Mouse (Mus musculus) hindbrain, embryonic 11.5 days (tissue): Measurements from ENCODE around the gene Lyrm1. TPM values are rescaled to one million over a fixed set of nuclear protein-coding genes. Genes with fewer than 3 reads are reported as not detected.

Experiments
- ATAC-seq: fragments of 200-750 bp; cut with Nextera tagmentation; 2 replicates; pipeline ENCODE4 v1.8.0; 2017; ENCODE audit warnings: mild to moderate bottlenecking, moderate TSS enrichment, moderate library complexity; ENCODE audit not compliant: low FRiP score
- DNase-seq: peaks from one replicate; pipeline ENCODE4 v3.0.0-alpha.2; 2015; ENCODE audit warnings: low spot score
- H3K27ac ChIP-seq: fragments of 300-500 bp; sonication (generic); 2 replicates; pipeline ENCODE4 v1.5.1; 2014; ENCODE audit warnings: mild to moderate bottlenecking, low read depth, low read length
- H3K27me3 ChIP-seq: fragments of 300-500 bp; sonication (generic); 2 replicates; pipeline ENCODE4 v1.6.1; 2014; ENCODE audit warnings: mild to moderate bottlenecking, low read length, moderate library complexity, mixed read lengths; ENCODE audit not compliant: control insufficient read depth, insufficient read depth
- H3K36me3 ChIP-seq: fragments of 300-500 bp; sonication (generic); 2 replicates; pipeline ENCODE4 v1.6.1; 2014; ENCODE audit warnings: mild to moderate bottlenecking, low read length, moderate library complexity, mixed read lengths; ENCODE audit not compliant: control insufficient read depth, insufficient read depth
- H3K4me1 ChIP-seq: fragments of 300-500 bp; sonication (generic); replicated peaks from 2 replicates; pipeline ENCODE4 v1.6.1; 2014; ENCODE audit warnings: low read length, mixed read lengths; ENCODE audit not compliant: control insufficient read depth, insufficient read depth
- H3K4me2 ChIP-seq: fragments of 300-500 bp; sonication (generic); replicated peaks from 2 replicates; pipeline ENCODE4 v1.6.1; 2014; ENCODE audit warnings: mild to moderate bottlenecking, low read depth, low read length
- H3K4me3 ChIP-seq: fragments of 300-500 bp; sonication (generic); 2 replicates; pipeline ENCODE4 v1.5.1; 2014; ENCODE audit warnings: low read depth, low read length
- H3K9ac ChIP-seq: fragments of 300-500 bp; sonication (generic); 2 replicates; pipeline ENCODE4 v1.6.1; 2014; ENCODE audit warnings: low read depth, low read length
- H3K9me3 ChIP-seq: fragments of 300-500 bp; sonication (generic); 2 replicates; pipeline ENCODE4 v1.6.1; 2016; ENCODE audit warnings: low read length; ENCODE audit not compliant: control insufficient read depth
- WGBS: fragments of 180-500 bp; shearing (Covaris S2); extraction: QIAGEN DNeasy Blood & Tissue Kit; methylation state at CpG from one replicate; pipeline ENCODE4 v1.1.7; 2014; 5-methylcytosine and 5-hydroxymethylcytosine counted together
- polyA plus RNA-seq: library from polyadenylated mRNA; unstranded; fragments of >200 nt; fragmentation: Nextera tagmentation; extraction: Ambion mirVana; gene quantifications from 2 replicates; pipeline ENCODE4 v1.2.1, GENCODE M21; 2014

Lyrm1 gene
- polyA plus RNA-seq, 1 experiment from 2014 or later, result 16.7 TPM

DNA sequence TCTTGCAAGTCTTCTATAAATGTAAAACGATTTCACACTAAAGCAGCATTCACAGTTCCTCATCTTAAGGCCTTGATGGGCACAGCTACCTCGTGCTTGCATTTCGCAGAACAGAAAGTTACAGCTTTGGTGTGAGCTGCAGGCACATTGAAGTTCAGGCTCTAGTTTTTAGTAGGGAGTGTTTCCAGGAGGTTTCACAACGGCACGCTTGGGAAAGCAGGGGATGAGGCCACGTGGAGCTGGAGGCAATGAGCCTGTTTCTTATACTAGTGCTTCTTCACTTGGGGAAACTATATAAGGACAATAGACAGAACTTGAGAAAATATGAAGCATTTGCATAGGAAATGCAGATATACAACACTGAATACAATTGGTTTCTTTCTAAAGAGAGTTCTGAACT, 101.4 kb downstream of the Lyrm1 start:
- ATAC-seq (no peak), DNase-seq (no peak)
- Histone ChIP-seq H3K36me3 (no peaks in the 10 kb centered on the region), H3K4me2 (no peak overlapping the region), H3K4me3 (no peak overlapping the region), H3K4me1 (no peaks in the 10 kb centered on the region), H3K9me3 (no peaks in the 10 kb centered on the region), H3K9ac (no peak overlapping the region), H3K27me3 (no peaks in the 10 kb centered on the region), H3K27ac (no peak overlapping the region)
- 84% methylated on average over 6 of the region's 6 CpGs for WGBS

Other genes with a start within 250 kb of the Lyrm1 start
- not detected in 2 replicates for gene Acsm4, start 205.8 kb upstream of the Lyrm1 start, polyA plus RNA-seq
- 89.7 and 99.0 TPM in 2 replicates for gene Thumpd1, start 175.1 kb upstream of the Lyrm1 start, polyA plus RNA-seq
- 0.18 and 0.57 TPM in 2 replicates for gene Acsm3, start 134.9 kb upstream of the Lyrm1 start, polyA plus RNA-seq
- gene Rexo5, start 101.9 kb upstream of the Lyrm1 start, polyA plus RNA-seq, result 24.0 and 27.4 TPM in 2 replicates
- gene Eri2, start 101.8 kb upstream of the Lyrm1 start, polyA plus RNA-seq, result 33.5 and 37.3 TPM in 2 replicates
- 10.0 and 11.8 TPM in 2 replicates for gene Dcun1d3, start 437 bp downstream of the Lyrm1 start, polyA plus RNA-seq
- 0.34 TPM in 1 of 2 replicates, not detected in the other for gene Dnah3, start 199.4 kb downstream of the Lyrm1 start, polyA plus RNA-seq
- 19.1 and 22.2 TPM in 2 replicates for gene Tmem159, start 206.5 kb downstream of the Lyrm1 start, polyA plus RNA-seq
- not detected in 2 replicates for gene Zp2, start 249.4 kb downstream of the Lyrm1 start, polyA plus RNA-seq